Mouse (Mus musculus): ENCODE results near the gene Hist1h1a.

DNA sequence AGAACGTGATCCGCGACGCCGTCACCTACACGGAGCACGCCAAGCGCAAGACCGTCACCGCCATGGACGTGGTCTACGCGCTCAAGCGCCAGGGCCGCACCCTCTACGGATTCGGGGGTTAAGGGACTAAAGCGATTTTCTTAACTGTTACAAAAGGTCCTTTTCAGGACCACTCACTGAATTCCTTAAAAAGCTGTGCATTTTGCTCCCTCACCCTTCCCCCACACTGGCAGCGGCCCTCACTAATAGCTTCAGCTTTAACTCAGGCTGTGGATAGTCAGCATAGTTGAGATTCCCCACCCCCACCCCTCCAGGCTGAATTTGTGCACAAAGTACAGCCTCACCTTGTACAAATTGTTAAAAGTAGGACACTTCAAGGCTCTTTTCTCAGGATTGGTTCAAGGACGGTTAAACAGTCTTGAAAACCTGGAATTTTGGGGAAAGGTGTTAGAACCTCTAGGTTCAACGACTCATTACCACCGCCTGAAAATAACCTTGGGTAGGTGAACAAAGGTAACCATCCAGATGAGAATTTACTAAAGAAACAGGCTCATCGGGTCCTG, 6.2 kb upstream of the Hist1h1a start:
- TF ChIP-seq CTCF (IDR thresholded peaks at IDR 0.05; ENCODE audit: control insufficient read depth, insufficient read depth, insufficient replicate concordance, low read depth, low read length) (no peak), POLR2A (IDR thresholded peaks at IDR 0.05; ENCODE audit: control insufficient read depth, low read depth, low read length) (no peak)

All from testis, adult 2 months (tissue).